Mouse (Mus musculus): ENCODE data around the gene Mphosph6.

Mphosph6 gene

DNA sequence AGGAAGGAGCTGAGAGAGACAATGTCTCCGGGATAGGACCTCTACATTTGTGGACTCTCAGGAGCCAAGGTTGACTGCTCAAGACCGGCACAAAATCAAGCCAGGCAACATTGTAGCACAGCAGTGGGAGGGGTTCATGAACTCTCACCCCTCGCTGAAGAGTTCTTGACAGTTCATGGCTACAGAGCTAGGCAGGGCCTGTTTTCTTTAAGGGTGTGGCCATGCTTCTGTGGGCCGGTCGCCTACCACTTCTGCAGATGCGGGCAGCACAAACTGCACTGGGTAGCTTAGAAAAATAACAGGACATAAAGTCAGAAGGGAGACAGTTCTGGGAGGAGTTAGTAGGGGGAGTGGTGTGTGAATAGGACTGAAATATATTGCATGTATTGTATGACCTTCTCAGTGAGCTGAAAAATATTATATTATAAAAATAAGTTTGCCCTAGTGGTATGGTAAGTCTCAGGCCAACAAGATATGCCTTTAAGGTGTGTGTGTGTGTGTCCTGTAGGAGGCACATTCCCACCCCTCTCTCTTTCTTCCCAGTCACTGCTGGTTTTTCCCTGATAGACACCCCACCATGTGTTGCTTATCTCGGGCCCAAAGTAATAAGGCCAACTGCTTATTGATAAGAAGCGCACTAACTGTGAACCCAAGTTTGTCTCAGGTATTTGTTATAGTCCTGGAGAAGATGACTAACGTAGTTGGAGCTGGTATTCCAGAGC, 30.5 kb downstream of the Mphosph6 start:
- in situ Hi-C loops (cut with MseI, MboI): loop anchor here (5.0 kb wide), 1 partner anchor 91 kb away; no protein-coding TSS in a partner anchor

DNA sequence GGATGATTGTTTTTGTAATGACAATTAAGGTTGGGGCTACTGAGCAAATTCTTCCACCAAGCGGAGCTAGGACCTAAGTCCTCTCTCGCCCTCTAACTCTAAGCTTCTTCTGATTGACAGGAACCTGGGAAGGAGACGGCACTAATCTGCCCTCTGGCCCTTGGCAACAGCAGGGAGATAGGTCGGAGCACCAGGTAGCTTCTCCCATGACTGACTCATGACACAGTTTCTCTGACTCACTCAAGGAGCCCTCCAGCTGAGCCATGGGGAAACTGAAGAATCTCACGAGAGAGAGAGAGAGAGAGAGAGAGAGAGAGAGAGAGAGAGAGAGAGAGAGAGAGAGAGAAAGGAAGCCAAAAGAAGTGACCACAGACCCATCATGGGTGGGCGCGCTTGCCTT, 32.8 kb downstream of the Mphosph6 start:
- in situ Hi-C loops (cut with MseI, MboI): no loop called here

DNA sequence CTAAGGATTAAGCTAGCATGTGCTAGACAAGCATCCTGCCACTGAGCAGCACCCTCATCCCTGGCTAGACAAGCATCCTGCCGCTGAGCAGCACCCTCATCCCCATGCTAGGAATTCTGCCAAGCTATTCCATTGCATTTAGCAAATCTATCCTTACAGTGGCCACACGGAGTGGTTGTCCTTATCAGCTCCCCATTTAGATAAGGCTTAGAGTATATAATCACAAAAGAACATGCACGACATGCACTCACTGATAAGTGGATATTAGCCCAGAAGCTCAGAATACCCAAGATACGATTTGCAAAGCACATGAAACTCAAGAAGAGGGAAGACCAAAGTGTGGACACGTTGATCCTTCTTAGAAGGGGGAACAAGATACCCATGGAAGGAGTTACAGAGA, 35.8 kb downstream of the Mphosph6 start:
- in situ Hi-C loops (cut with MseI, MboI): no loop called here

DNA sequence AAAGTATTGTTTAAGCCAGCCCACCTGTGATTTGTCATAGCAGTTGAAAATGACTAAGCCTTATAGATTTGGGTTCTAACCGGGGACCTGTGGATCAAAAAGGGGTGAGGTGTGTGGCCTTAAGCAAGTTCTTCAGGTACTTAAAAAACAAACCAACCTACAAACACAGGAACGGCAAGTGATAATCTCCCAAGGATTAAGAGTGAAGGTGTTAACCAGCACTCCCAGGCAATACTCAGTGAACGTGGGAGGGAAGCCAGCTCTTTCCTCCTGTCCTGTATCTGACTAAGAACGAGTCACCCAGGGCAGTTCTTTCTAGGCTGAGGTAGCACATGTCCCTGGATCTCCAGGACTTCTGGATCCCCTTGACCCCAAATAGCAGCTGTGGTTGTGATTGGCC, 37.1 kb downstream of the Mphosph6 start:
- in situ Hi-C loops (cut with MseI, MboI): no loop called here

DNA sequence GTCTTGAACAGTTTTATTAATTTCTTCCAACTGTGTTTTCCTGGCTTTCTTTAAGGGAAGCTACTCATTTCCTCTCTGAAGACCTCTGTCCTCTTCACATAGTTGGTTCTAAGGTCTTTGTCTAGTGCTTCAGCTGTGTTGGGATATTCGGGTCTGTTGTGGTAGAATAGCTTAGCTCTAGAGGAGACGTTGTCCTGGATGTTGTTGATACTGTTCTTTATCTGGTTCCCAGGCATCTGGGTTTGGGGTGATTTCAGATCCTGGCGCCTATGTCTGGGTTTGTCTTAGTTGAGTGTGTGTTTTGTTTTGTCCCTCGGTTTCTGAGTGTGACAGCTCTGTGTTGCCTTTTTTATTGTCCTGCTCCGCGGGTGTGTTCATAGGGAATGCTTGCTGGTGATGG, 39.0 kb downstream of the Mphosph6 start:
- in situ Hi-C loops (cut with MseI, MboI): no loop called here

DNA sequence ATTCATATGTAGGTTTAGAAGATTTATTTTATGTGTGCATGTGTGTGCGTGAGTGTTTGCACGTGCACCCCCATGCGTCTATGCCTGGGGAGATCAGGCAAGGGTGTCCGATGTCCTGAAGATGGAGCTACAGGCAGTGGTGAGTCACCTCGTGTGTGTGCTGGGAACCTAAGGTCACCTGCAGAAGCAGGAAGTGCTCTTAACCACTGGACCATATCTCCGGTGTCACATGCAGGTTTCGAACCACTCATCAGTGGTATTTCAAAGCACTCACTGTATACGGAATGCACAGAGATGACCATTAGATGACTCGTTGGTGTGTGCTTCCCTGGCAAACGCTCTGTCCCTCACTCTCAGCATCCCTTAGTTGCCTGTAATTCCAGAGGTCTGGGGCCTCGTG, 43.8 kb downstream of the Mphosph6 start:
- in situ Hi-C loops (cut with MseI, MboI): no loop called here

DNA sequence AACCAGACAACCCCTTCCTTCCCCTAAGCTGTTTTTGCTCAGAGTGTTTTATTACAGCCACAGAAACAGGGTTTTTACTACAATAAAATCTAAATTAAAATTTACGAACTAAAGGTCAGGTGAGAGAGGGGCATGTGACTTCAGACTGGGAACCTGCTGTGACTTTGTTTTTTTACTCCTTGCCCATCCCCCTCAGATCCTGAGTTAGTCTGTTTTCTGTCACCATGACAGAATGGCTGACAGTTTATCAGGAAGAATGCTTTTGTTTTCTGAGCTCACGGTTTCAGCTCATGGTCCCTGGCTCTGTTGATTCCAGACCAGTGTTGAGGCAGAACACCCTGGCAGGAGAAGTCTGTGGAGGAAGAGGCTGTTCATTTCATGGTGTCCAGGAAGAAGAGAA, 52.3 kb downstream of the Mphosph6 start:
- in situ Hi-C loops (cut with MseI, MboI): no loop called here

DNA sequence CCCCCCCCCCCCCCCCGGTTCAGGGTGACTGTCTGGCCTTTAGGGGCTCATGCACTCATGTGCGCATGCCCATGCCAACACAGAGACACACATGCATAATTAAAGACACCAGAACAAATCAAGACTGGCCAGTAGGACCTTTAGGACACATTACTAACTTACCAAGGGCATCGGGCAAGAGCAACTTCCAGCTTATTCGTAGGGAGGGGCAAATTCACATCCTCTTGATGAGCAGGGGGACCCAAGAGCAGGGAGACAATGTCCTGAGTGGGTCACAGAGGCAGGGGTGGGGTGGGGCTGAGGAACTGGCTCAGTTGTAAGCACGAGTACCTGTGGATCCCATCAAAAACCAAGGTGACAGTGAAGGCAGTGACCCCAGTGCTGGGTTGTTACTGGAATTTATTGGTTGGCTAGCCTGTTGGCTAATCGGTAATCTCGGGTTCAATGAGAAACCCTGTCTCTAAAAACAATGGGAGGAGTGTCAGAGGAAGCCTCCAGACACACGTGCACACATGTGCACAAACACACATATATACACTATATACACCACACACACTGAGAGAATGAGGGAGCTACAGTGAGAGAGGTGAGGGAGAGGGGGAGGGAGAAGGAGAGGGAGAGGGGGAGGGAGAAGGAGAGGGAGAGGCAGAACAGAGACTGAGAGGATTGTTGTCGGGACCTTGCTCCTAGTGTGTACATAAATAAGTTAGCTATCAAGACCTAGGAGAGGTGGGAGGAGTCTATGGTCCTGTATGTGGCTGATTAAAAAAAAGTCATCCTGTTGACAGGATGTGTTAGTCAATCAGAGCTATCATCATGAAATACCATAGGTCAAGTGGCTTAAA, 53.6 kb downstream of the Mphosph6 start:
- in situ Hi-C loops (cut with MseI, MboI): no loop called here

DNA sequence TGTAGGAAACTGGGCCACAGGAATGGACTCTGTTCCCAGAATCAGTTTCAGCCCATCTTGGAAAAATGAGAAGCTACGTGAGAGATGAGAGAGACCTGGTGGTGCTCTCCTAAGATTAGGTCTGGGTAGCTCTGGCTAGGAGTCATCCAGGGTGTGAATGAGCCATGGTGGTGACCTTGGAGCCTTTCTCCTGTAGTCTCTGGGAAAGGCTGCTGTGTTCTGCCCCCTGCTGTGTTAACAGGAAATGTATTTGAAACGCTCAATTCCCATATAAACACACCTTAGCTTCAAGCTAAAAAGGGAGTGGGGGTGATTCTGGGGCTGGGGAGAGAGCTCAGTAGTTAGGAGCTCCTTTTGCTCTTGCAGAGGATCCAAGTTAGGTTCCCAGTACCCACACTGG, 54.3 kb downstream of the Mphosph6 start:
- in situ Hi-C loops (cut with MseI, MboI): no loop called here

DNA sequence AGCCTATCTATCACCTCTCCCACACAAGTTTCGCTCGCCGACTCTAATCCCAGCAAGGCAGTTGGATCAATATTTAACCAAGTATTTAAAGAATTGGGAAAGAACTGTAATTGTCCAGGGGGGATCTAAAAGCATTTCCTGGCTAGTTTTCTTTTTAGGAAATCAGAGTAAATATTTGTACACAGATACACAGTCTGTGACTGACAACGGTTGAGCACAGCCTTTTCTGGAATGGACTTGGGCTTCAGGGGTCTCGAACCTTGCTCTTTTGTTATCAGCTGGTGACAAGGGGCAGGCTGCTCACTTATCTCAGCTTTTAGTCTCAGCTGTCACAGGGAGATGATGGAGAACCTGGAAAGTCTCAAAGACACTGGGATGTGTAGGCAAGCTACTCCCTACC, 55.1 kb downstream of the Mphosph6 start:
- in situ Hi-C loops (cut with MseI, MboI): no loop called here

DNA sequence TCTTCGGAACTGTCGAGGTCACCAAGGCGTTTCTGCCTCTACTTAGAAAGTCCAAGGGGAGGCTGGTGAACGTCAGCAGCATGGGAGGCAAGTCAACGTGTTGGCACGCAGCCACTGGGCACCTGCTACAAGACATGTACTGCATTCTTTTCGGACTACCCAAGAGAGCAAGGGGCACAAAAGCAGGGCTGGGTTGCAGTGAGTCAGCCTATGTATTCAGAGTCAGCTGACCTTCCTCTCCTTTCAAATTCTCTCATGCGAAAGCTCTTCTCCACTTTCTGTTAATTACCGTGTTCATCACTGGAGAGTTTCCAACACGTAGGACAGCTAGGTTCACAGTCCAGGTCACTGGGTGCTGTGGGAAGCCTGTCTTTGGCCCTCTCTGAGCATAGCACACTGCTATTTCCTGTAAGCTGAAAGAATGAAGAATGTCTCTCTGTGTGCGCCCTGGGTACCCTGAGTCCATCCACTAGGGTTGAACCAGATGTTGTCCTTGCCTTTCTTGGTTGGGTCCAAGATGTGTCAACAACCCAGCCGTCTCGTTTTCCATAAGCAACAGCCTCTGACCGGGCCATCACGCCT, 59.2 kb downstream of the Mphosph6 start:
- in situ Hi-C loops (cut with MseI, MboI): no loop called here

Measured in mouse trophoblast stem cell (cell line).